ENCODE assay signal across 9 mouse cellular contexts in the genomic region with DNA sequence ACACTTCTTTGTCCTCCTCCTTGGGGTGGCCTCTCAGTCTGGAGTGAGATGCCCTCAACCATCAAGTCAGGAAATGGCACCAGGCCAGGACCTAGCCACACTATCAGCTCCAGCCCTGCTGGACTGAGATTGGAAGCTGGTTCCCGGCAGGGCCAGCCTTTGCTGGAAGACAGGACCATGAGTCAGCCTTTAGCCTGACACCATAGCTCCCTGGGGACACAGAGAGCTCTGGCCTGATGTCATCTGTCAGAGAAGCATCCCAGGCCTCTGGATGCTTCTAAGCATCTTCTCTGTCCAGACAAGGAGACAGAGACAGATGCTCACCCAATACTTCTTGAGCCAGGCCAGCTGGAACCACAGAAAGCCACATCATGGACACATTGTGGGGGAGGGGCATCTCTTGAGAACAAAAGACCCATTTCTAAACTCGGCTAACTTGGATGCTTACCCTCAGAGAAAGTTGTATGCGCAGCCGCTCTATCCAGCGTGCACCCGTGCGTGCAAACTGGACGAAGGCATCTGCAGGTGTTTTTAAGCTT. TPM values are rescaled to one million over a fixed set of nuclear protein-coding genes. Genes with fewer than 3 reads are reported as not detected.
DNase-seq lines count a peak whose midpoint lies in the region; ATAC-seq and TF ChIP-seq lines count a peak whose summit lies in the region.
"Had no signal": no experiment of that assay in that cellular context is flagged by ENCODE, and none has a peak within 500 bp of the region (broad histone marks: within the 10 kb centered on the region; RNA-seq: fewer than 3 reads in every experiment).

No protein-coding gene starts in this region.

- no peaks in the 10 kb centered on the region for H3K36me3 ChIP-seq in liver, embryonic 12.5 days
- H3K36me3 ChIP-seq in embryonic facial prominence, embryonic 11.5 days (replicated peaks; ENCODE audit: control insufficient read depth, insufficient read depth, low read depth, low read length): no peaks in the 10 kb centered on the region
- H3K36me3 ChIP-seq in heart, embryonic 15.5 days: no peaks in the 10 kb centered on the region
- H3K36me3 ChIP-seq in midbrain, postnatal 0 days (ENCODE audit: insufficient read depth, low read length): no peaks in the 10 kb centered on the region

- H3K27ac ChIP-seq in liver, embryonic 12.5 days: no peak overlapping the region
- no peak overlapping the region for H3K27ac ChIP-seq in embryonic facial prominence, embryonic 11.5 days (replicated peaks; ENCODE audit: low read depth, low read length)
- no peak overlapping the region for H3K27ac ChIP-seq in heart, embryonic 15.5 days
- peak overlapping the region; percentile 98 for H3K27ac ChIP-seq in midbrain, postnatal 0 days (ENCODE audit: low read depth, low read length)

- no peak for DNase-seq in liver
- peak; percentile 1 for DNase-seq in ZHBTc4 (ENCODE audit: low read depth, low spot score)
- peak; percentile 40 for DNase-seq in embryonic facial prominence, embryonic 11.5 days (ENCODE audit: low spot score)
- DNase-seq in midbrain, postnatal 0 days (ENCODE audit: low spot score): peak; percentile 83
- DNase-seq in thymus, postnatal 0 days (ENCODE audit: low spot score): no peak
- no peak for DNase-seq in thymus, postnatal 10 days (ENCODE audit: low spot score in 2 of 2)

- no peak for ATAC-seq in liver, embryonic 12.5 days
- ATAC-seq in embryonic facial prominence, embryonic 11.5 days (replicated peaks; ENCODE audit: insufficient number of reproducible peaks, low FRiP score, low TSS enrichment, low read depth): no peak
- 0 out of 2 replicates have a peak, but pooled peaks have one; percentile 25 for ATAC-seq in heart, embryonic 15.5 days (replicated peaks; ENCODE audit: insufficient number of reproducible peaks, insufficient read depth, low FRiP score, low read depth)
- ATAC-seq in midbrain, postnatal 0 days (ENCODE audit: low FRiP score): no peak

- TF ChIP-seq CTCF in midbrain, postnatal 0 days (IDR thresholded peaks at IDR 0.05): no peak

- H3K4me3 ChIP-seq in liver, embryonic 12.5 days: no peak overlapping the region
- no peak overlapping the region for H3K4me3 ChIP-seq in embryonic facial prominence, embryonic 11.5 days (ENCODE audit: low read depth, low read length)
- H3K4me3 ChIP-seq in heart, embryonic 15.5 days: no peak overlapping the region
- peak overlapping the region; percentile 47 for H3K4me3 ChIP-seq in midbrain, postnatal 0 days (ENCODE audit: low read depth, low read length)

- 0 out of 2 replicates have a peak overlapping the region, but pooled peaks have one; percentile 21 for H3K4me2 ChIP-seq in liver, embryonic 12.5 days
- no peak overlapping the region; the same call in 1 of the 2 replicates for H3K4me2 ChIP-seq in embryonic facial prominence, embryonic 11.5 days (ENCODE audit: low read depth, low read length)
- H3K4me2 ChIP-seq in heart, embryonic 15.5 days: no peak overlapping the region
- H3K4me2 ChIP-seq in midbrain, postnatal 0 days (ENCODE audit: low read depth, low read length, poor library complexity, severe bottlenecking): peak overlapping the region; percentile 89

- H3K9ac ChIP-seq in liver, embryonic 12.5 days: no peak overlapping the region
- no peak overlapping the region; the same call in none of the 2 replicates for H3K9ac ChIP-seq in embryonic facial prominence, embryonic 11.5 days (replicated peaks; ENCODE audit: low read length)
- no peak overlapping the region for H3K9ac ChIP-seq in heart, embryonic 15.5 days
- H3K9ac ChIP-seq in midbrain, postnatal 0 days (replicated peaks; ENCODE audit: low read length, poor library complexity, severe bottlenecking): peak overlapping the region; percentile 77

- H3K4me1 ChIP-seq in liver, embryonic 12.5 days: peaks cover 87% of the 10 kb centered on the region
- no peaks in the 10 kb centered on the region for H3K4me1 ChIP-seq in embryonic facial prominence, embryonic 11.5 days (ENCODE audit: control insufficient read depth, insufficient read depth, low read length)
- H3K4me1 ChIP-seq in heart, embryonic 15.5 days (replicated peaks): peaks cover 40% of the 10 kb centered on the region
- peaks cover 14% of the 10 kb centered on the region for H3K4me1 ChIP-seq in midbrain, postnatal 0 days (ENCODE audit: insufficient read depth, low read length)

- no peaks in the 10 kb centered on the region for H3K9me3 ChIP-seq in liver, embryonic 12.5 days (replicated peaks)
- H3K9me3 ChIP-seq in embryonic facial prominence, embryonic 11.5 days (replicated peaks; ENCODE audit: control insufficient read depth, low read length): no peaks in the 10 kb centered on the region
- no peaks in the 10 kb centered on the region for H3K9me3 ChIP-seq in heart, embryonic 15.5 days (replicated peaks)
- no peaks in the 10 kb centered on the region for H3K9me3 ChIP-seq in midbrain, postnatal 0 days (ENCODE audit: low read length)

- 69% methylated on average over 8 of the region's 8 CpGs for WGBS in liver, embryonic 12.5 days (ENCODE audit: insufficient replicate concordance)
- WGBS in embryonic facial prominence, embryonic 11.5 days: 53% methylated on average over 8 of the region's 8 CpGs
- 55% methylated on average over 8 of the region's 8 CpGs for WGBS in heart, embryonic 15.5 days
- WGBS in midbrain, postnatal 0 days: 15% methylated on average over 8 of the region's 8 CpGs

- peaks cover 64% of the 10 kb centered on the region for H3K27me3 ChIP-seq in liver, embryonic 12.5 days (replicated peaks)
- H3K27me3 ChIP-seq in embryonic facial prominence, embryonic 11.5 days (ENCODE audit: control insufficient read depth, insufficient read depth, low read length): peaks cover 45% of the 10 kb centered on the region
- H3K27me3 ChIP-seq in heart, embryonic 15.5 days: peaks cover 65% of the 10 kb centered on the region
- no peaks in the 10 kb centered on the region for H3K27me3 ChIP-seq in midbrain, postnatal 0 days (ENCODE audit: insufficient read depth, low read length)

RNA-seq across cellular contexts. Expression of a gene that starts 1.1 kb away (rescaled TPM):
- 0.41 and 0.76 TPM in 2 replicates for polyA plus RNA-seq in liver, embryonic 12.5 days (2016; fragmentation: Nextera tagmentation; extraction: Ambion mirVana)
- 199 and 248 TPM in 2 replicates for polyA plus RNA-seq in embryonic facial prominence, embryonic 11.5 days (2014; fragmentation: Nextera tagmentation; extraction: Ambion mirVana)
- polyA plus RNA-seq in heart, embryonic 15.5 days (2015; fragmentation: Nextera tagmentation; extraction: Ambion mirVana): 2.1 and 21.6 TPM in 2 replicates
- 3,827 and 3,963 TPM in 2 replicates for total RNA-seq in midbrain, postnatal 0 days (2014; rRNA removed)
- polyA plus RNA-seq in midbrain, postnatal 0 days (2015; fragmentation: Nextera tagmentation; extraction: Ambion mirVana): 1,921 and 2,058 TPM in 2 replicates
- polyA plus RNA-seq in thymus, postnatal 0 days (2015; fragmentation: Nextera tagmentation; extraction: Ambion mirVana): 11.9 and 16.3 TPM in 2 replicates

RNA-seq across cellular contexts. Expression of a gene that starts 3.2 kb away (rescaled TPM):
- polyA plus RNA-seq in liver, embryonic 12.5 days (2016; fragmentation: Nextera tagmentation; extraction: Ambion mirVana): not detected in 2 replicates
- not detected in 2 replicates for polyA plus RNA-seq in embryonic facial prominence, embryonic 11.5 days (2014; fragmentation: Nextera tagmentation; extraction: Ambion mirVana)
- polyA plus RNA-seq in heart, embryonic 15.5 days (2015; fragmentation: Nextera tagmentation; extraction: Ambion mirVana): 0.08 TPM in 1 of 2 replicates, not detected in the other
- total RNA-seq in midbrain, postnatal 0 days (2014; rRNA removed): 0.22 TPM in 1 of 2 replicates, not detected in the other
- 0.09 TPM in 1 of 2 replicates, not detected in the other for polyA plus RNA-seq in midbrain, postnatal 0 days (2015; fragmentation: Nextera tagmentation; extraction: Ambion mirVana)
- 0.28 and 0.56 TPM in 2 replicates for polyA plus RNA-seq in thymus, postnatal 0 days (2015; fragmentation: Nextera tagmentation; extraction: Ambion mirVana)
- polyA plus RNA-seq: small intestine, adult 2 months had no signal

RNA-seq across cellular contexts. Expression of a gene that starts 13.2 kb away (rescaled TPM):
- 17.2 and 18.4 TPM in 2 replicates for polyA plus RNA-seq in liver, embryonic 12.5 days (2016; fragmentation: Nextera tagmentation; extraction: Ambion mirVana)
- polyA plus RNA-seq in embryonic facial prominence, embryonic 11.5 days (2014; fragmentation: Nextera tagmentation; extraction: Ambion mirVana): 38.8 and 39.6 TPM in 2 replicates
- 25.7 and 33.3 TPM in 2 replicates for polyA plus RNA-seq in heart, embryonic 15.5 days (2015; fragmentation: Nextera tagmentation; extraction: Ambion mirVana)
- 47.6 and 49.4 TPM in 2 replicates for total RNA-seq in midbrain, postnatal 0 days (2014; rRNA removed)
- 36.4 and 39.4 TPM in 2 replicates for polyA plus RNA-seq in midbrain, postnatal 0 days (2015; fragmentation: Nextera tagmentation; extraction: Ambion mirVana)
- polyA plus RNA-seq in thymus, postnatal 0 days (2015; fragmentation: Nextera tagmentation; extraction: Ambion mirVana): 21.3 and 24.0 TPM in 2 replicates

RNA-seq across cellular contexts. Expression of a gene that starts 36.6 kb away (rescaled TPM):
- 79.2 and 94.3 TPM in 2 replicates for polyA plus RNA-seq in liver, embryonic 12.5 days (2016; fragmentation: Nextera tagmentation; extraction: Ambion mirVana)
- 151 TPM in 2 replicates for polyA plus RNA-seq in embryonic facial prominence, embryonic 11.5 days (2014; fragmentation: Nextera tagmentation; extraction: Ambion mirVana)
- 137 and 144 TPM in 2 replicates for polyA plus RNA-seq in heart, embryonic 15.5 days (2015; fragmentation: Nextera tagmentation; extraction: Ambion mirVana)
- total RNA-seq in midbrain, postnatal 0 days (2014; rRNA removed): 538 and 541 TPM in 2 replicates
- polyA plus RNA-seq in midbrain, postnatal 0 days (2015; fragmentation: Nextera tagmentation; extraction: Ambion mirVana): 413 and 416 TPM in 2 replicates
- 155 and 165 TPM in 2 replicates for polyA plus RNA-seq in thymus, postnatal 0 days (2015; fragmentation: Nextera tagmentation; extraction: Ambion mirVana)

Comparison
In these comparisons a context has a peak if more than half of its experiments do, and no peak if none do; other contexts are left out.
1. H3K4me2 ChIP-seq: peak in liver, embryonic 12.5 days (single experiment) and midbrain, postnatal 0 days (single experiment); none in embryonic facial prominence, embryonic 11.5 days (single experiment) and heart, embryonic 15.5 days (single experiment).
2. DNase-seq: peak in ZHBTc4 (single experiment), embryonic facial prominence, embryonic 11.5 days (single experiment) and midbrain, postnatal 0 days (single experiment); none in liver (single experiment), thymus, postnatal 0 days (single experiment) and thymus, postnatal 10 days (0 of 2).